Mouse (Mus musculus) hindbrain, embryonic 12.5 days (tissue): Measurements from ENCODE around the gene Slc38a9. TPM values are rescaled to one million over a fixed set of nuclear protein-coding genes. Genes with fewer than 3 reads are reported as not detected.
"Not testable (repeated sequence)": the region's sequence is repeated elsewhere in the genome, so short reads cannot be mapped to it uniquely, and the experiment has no call there.

ENCODE experiments used
- ATAC-seq: fragments of 200-750 bp; cut with Nextera tagmentation; 2 replicates; pipeline ENCODE4 v1.8.0; 2017; ENCODE audit warnings: moderate TSS enrichment; ENCODE audit not compliant: low FRiP score
- H3K27ac ChIP-seq: fragments of 300-500 bp; sonication (generic); 2 replicates; pipeline ENCODE4 v1.5.1; 2016; ENCODE audit warnings: mild to moderate bottlenecking
- H3K27me3 ChIP-seq: fragments of 300-500 bp; sonication (generic); 2 replicates; pipeline ENCODE4 v1.6.1; 2016; ENCODE audit warnings: mild to moderate bottlenecking
- H3K36me3 ChIP-seq: fragments of 300-500 bp; sonication (generic); 2 replicates; pipeline ENCODE4 v1.6.1; 2016; ENCODE audit warnings: mild to moderate bottlenecking
- H3K4me1 ChIP-seq: fragments of 300-500 bp; sonication (generic); 2 replicates; pipeline ENCODE4 v1.6.1; 2016
- H3K4me2 ChIP-seq: fragments of 300-500 bp; sonication (generic); replicated peaks from 2 replicates; pipeline ENCODE4 v1.6.1; 2016; ENCODE audit warnings: mild to moderate bottlenecking
- H3K4me3 ChIP-seq: fragments of 300-500 bp; sonication (generic); 2 replicates; pipeline ENCODE4 v1.5.1; 2016; ENCODE audit warnings: mild to moderate bottlenecking
- H3K9ac ChIP-seq: fragments of 300-500 bp; sonication (generic); 2 replicates; pipeline ENCODE4 v1.6.1; 2016; ENCODE audit warnings: mild to moderate bottlenecking, moderate library complexity
- H3K9me3 ChIP-seq: fragments of 300-500 bp; sonication (generic); replicated peaks from 2 replicates; pipeline ENCODE4 v1.6.1; 2016; ENCODE audit warnings: mild to moderate bottlenecking
- WGBS: fragments of 180-500 bp; shearing (Covaris S2); methylation state at CpG from one replicate; pipeline ENCODE4 v1.1.7; 2016; 5-methylcytosine and 5-hydroxymethylcytosine counted together
- polyA plus RNA-seq: library from polyadenylated mRNA; unstranded; fragments of >200 nt; fragmentation: Nextera tagmentation; extraction: Ambion mirVana; gene quantifications from 2 replicates; pipeline ENCODE4 v1.2.1, GENCODE M21; 2016

The Slc38a9 gene
- polyA plus RNA-seq, 1 experiment from 2014 or later, result 22.9 TPM

DNA sequence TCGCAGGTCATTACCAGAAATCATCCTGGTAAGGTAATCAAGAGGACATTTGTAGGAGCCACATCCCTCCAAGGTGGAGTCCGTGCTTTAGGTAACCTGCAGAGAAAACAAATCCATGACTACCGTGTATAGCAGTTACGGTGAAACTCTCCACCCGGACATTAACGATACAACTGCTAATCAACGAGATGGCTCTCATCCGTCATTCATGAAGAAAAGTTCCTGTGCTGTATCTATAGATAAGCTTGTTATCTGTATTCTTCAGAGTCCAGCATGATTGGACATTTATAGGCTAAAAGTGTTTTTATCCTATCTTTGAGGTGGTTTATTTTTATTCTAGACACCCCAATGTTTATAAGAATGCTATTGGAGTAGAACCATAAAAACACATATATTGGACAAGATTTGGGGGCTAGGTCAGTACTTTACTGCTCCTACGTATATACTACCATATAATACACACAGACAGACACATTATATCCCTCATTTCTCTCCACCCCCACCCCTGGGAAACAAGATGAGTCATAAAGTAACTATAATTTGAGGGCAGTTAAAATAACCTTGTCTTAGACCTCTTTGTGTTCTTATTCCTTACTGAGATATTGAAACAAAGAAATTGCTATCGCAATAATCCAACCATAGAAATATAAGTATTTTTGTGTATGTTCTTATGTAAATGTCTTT lies 32.5 kb downstream of the Slc38a9 start:
- Histone ChIP-seq H3K27me3 (no peaks in the 10 kb centered on the region), H3K4me2 (no peak overlapping the region), H3K36me3 (peaks cover 6% of the 10 kb centered on the region), H3K9ac (no peak overlapping the region), H3K4me1 (no peaks in the 10 kb centered on the region), H3K4me3 (no peak overlapping the region), H3K27ac (no peak overlapping the region), H3K9me3 (no peaks in the 10 kb centered on the region)
- ATAC-seq, result no peak
- 95% methylated on average over 10 of the region's 10 CpGs for WGBS

DNA sequence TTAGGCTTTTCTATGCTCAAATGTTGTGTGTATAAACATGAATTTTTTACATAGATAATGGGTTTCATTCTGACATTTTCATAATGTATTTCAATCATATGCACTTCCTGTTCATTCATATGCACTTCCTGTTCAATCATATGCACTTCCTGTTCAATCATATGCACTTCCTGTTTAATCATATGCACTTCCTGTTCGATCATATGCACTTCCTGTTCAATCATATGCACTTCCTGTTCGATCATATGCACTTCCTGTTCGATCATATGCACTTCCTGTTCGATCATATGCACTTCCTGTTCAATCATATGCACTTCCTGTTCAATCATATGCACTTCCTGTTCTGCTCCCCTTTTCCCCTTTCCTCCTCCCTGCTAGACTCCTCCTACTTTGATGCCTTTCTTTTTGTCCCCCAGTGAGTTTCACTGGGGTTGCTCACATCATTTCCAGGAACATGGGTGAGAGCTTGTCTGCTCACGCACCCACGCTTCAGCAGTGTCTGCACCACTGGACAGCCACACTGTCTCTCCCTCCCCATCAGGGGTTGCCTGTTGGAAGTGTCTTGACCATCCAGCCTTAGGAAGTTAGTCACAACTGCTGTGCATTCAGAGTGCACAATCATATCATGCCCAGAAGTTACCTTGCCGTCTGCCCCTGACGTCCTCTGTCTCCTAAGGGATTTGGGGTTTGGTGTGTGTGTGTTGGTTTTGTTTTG lies 35.1 kb downstream of the Slc38a9 start:
- no peak overlapping the region for H3K27ac ChIP-seq
- H3K27me3 ChIP-seq, result no peaks in the 10 kb centered on the region
- H3K4me3 ChIP-seq, result no peak overlapping the region
- WGBS, result 97% methylated on average over 8 of the region's 8 CpGs
- H3K9me3 ChIP-seq, result no peaks in the 10 kb centered on the region
- no peaks in the 10 kb centered on the region for H3K4me1 ChIP-seq
- no peak for ATAC-seq
- no peak overlapping the region for H3K9ac ChIP-seq
- peaks cover 21% of the 10 kb centered on the region for H3K36me3 ChIP-seq
- no peak overlapping the region for H3K4me2 ChIP-seq

DNA sequence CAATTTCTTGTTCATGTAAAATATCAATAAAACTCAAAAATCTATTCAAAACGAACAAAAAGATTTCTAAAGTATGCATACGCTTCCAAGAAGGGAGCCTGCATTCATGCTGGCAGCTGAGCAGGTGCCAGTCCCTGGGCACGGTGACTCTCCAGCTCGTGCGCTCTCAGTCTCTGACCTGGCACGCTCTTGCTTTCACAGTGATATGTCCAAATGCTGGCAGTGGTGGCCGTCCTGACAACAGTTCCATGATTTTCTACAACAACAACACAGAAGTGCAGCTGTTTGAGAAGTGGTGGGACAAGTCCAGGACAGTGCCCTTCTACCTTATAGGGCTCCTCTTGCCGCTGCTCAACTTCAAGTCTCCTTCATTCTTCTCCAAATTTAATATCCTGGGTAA lies 40.7 kb downstream of the Slc38a9 start:
- Histone ChIP-seq H3K4me1 (no peaks in the 10 kb centered on the region), H3K9me3 (no peaks in the 10 kb centered on the region), H3K27ac (no peak overlapping the region), H3K27me3 (no peaks in the 10 kb centered on the region), H3K36me3 (peaks cover 33% of the 10 kb centered on the region), H3K9ac (no peak overlapping the region), H3K4me2 (no peak overlapping the region), H3K4me3 (no peak overlapping the region)
- no peak for ATAC-seq
- 88% methylated on average over 8 of the region's 8 CpGs for WGBS

DNA sequence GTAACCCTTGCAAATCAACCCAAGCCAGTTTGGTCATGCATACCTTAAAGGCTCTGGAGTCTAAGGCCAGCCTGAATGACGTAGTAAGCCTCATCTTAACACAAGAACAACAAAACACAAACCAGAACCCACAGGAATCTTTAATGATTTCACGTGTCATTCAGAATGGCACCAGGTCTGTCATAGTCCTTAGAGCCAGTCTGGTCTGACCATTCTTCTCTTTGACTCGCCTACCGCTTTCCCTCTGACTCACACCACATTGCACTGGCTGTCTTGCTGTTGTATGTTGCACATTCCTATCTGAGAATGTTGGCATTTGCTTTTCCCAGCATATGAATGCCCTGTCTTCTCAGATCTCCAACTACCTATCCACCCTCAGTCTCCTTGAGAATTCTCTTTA lies 45.8 kb downstream of the Slc38a9 start:
- H3K4me2 ChIP-seq, result no peak overlapping the region
- no peaks in the 10 kb centered on the region for H3K4me1 ChIP-seq
- ATAC-seq, result no peak
- H3K36me3 ChIP-seq, result peaks cover 16% of the 10 kb centered on the region; the same call in 1 of the 2 replicates
- H3K9me3 ChIP-seq, result no peaks in the 10 kb centered on the region
- H3K4me3 ChIP-seq, result no peak overlapping the region
- WGBS, result 87% methylated on average over 4 of the region's 4 CpGs
- no peaks in the 10 kb centered on the region for H3K27me3 ChIP-seq
- no peak overlapping the region for H3K9ac ChIP-seq
- no peak overlapping the region for H3K27ac ChIP-seq

DNA sequence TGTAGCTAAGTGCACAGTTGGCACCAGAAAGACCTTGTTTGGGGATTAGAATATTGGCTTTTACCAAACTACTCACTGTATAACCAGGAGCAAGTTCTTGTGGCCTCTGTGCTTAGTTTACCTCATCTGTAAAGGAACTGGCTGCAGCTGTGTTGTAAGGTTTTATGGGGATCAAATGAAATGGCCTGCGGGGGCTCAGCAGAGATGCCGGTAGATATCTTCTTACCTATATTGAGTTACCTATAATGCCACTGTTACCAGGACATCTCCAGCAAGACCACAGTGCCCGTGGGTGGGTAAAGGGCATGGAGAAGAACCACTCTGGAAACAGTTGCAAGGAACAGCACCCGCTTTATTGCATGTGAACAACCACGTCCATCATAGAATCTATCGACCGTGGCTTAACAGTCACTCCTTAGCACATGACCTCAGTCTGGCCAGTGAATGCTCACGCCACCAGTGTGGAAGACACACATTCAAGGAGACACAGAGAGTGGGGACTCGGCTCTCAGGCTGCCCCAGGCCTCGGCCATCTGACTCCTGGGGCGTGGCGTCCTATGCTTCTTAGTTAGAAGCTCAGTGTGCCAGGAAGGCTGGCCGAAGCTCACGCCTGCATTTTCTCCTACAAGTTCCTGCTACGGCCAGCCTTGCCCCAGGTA lies 59.7 kb downstream of the Slc38a9 start:
- WGBS, result 92% methylated on average over 15 of the region's 15 CpGs
- H3K4me1 ChIP-seq, result peaks cover 7% of the 10 kb centered on the region; the same call in 1 of the 2 replicates
- H3K9me3 ChIP-seq, result no peaks in the 10 kb centered on the region
- ATAC-seq, result no peak
- no peak overlapping the region for H3K4me2 ChIP-seq
- no peak overlapping the region for H3K27ac ChIP-seq
- peaks cover 3% of the 10 kb centered on the region; the same call in 1 of the 2 replicates for H3K36me3 ChIP-seq
- no peak overlapping the region for H3K4me3 ChIP-seq
- no peak overlapping the region for H3K9ac ChIP-seq
- H3K27me3 ChIP-seq, result no peaks in the 10 kb centered on the region

DNA sequence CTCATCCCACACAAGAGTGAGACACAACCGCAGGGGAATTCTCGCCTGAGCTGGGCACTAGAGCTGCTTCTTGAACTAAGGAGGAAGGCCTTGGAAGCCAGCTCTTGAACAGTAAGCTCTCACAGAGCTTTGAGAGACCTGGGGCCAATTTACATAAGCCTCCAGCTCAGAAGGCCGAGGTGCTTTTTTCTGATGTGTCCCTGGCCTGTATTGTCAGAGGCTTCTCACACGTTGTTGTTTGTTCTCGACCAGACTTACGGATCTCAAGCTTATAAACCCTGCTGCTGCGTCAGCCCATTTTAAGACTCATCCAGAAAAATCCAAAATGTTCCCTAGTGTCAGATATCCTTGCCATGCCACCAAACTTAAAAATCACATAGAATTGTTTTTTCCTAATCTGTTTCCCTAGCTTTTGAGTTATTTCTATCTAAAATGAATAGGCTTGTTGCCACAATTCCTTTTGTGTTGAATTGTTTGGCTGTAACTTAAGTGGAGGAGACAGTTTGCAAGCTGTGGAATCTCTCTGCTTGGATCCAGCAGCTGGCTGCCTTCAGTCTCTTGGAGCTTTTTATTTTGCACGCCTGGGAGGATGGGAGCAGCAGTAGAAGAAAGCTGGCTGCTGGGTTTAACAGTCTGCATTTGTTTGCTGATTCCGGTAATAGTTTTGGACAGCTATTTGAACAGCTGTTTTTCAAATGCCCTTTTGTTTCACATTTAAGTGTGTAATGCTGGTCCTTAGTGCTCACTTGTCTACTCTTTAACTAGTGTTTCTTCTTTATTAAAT lies 61.6 kb downstream of the Slc38a9 start:
- no peak for ATAC-seq
- no peaks in the 10 kb centered on the region for H3K27me3 ChIP-seq
- no peaks in the 10 kb centered on the region for H3K9me3 ChIP-seq
- WGBS, result 43% methylated on average over 9 of the region's 9 CpGs
- H3K36me3 ChIP-seq, result peaks cover 3% of the 10 kb centered on the region; the same call in 1 of the 2 replicates
- no peak overlapping the region for H3K4me3 ChIP-seq
- H3K4me2 ChIP-seq, result no peak overlapping the region
- no peak overlapping the region; the same call in 1 of the 2 replicates for H3K27ac ChIP-seq
- H3K9ac ChIP-seq, result no peak overlapping the region
- peaks cover 7% of the 10 kb centered on the region; the same call in 1 of the 2 replicates for H3K4me1 ChIP-seq

DNA sequence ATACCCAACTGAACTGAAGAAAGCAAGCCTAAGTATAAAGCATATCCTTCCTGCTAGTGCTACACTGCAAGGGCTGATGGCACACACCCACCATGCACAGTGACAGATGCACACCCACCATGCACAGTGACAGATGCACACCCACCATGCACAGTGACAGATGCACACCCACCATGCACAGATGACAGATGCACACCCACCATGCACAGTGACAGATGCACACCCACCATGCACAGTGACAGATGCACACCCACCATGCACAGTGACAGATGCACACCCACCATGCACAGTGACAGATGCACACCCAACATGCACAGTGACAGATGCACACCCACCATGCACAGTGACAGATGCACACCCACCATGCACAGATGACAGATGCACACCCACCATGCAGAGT lies 63.7 kb downstream of the Slc38a9 start:
- not testable (repeated sequence) for H3K27me3 ChIP-seq, H3K9ac ChIP-seq, ATAC-seq, H3K27ac ChIP-seq, H3K4me3 ChIP-seq, H3K36me3 ChIP-seq, H3K4me1 ChIP-seq, H3K4me2 ChIP-seq, H3K9me3 ChIP-seq

DNA sequence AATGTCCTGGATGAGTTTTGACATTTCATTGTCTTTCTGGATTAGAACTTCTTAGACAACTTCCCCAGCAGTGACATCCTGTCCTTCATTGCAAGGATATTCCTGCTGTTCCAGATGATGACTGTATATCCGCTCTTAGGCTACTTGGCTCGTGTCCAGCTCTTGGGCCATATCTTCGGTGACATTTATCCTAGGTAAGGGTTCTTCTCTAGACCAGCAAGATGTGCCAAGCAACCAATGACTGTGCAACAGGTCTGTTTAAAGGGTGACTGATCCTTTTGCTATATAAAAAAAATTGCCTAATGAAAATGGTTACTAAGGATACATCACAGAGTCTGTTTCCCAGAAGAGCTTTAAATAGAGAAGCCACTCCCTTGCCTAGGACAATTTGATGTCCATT lies 65.5 kb downstream of the Slc38a9 start:
- WGBS, result 87% methylated on average over 3 of the region's 3 CpGs
- H3K27me3 ChIP-seq, result no peaks in the 10 kb centered on the region
- no peak overlapping the region for H3K4me3 ChIP-seq
- H3K4me2 ChIP-seq, result no peak overlapping the region
- peaks cover 5% of the 10 kb centered on the region for H3K36me3 ChIP-seq
- H3K4me1 ChIP-seq, result peaks cover 7% of the 10 kb centered on the region; the same call in 1 of the 2 replicates
- ATAC-seq, result no peak
- H3K9me3 ChIP-seq, result no peaks in the 10 kb centered on the region; the same call in 1 of the 2 replicates
- H3K9ac ChIP-seq, result no peak overlapping the region
- no peak overlapping the region for H3K27ac ChIP-seq

DNA sequence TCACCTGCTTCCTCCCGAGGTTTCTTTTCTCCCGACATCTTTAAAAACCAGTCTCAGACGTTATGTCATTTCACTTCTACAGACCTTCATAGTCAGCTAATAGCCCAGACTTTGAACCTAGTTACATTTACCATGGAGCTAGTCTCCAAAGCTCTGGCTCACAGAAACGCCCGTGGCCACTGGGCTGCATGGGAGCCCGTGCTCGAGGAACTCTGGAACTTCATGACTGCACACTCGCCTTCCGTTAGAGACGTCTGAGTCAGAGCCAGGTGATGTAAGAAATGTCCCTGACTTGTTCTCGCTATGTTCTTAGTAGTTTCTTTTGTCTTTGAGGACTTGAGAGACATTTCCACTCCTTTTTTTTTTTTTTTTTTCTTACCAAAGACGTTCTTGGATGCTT lies 72.8 kb downstream of the Slc38a9 start:
- no peaks in the 10 kb centered on the region for H3K27me3 ChIP-seq
- 90% methylated on average over 12 of the region's 12 CpGs for whole genome bisulfite sequencing
- no peak overlapping the region for H3K27ac ChIP-seq
- H3K4me3 ChIP-seq, result no peak overlapping the region
- H3K9ac ChIP-seq, result no peak overlapping the region
- no peak overlapping the region for H3K4me2 ChIP-seq
- ATAC-seq, result no peak
- H3K9me3 ChIP-seq, result no peaks in the 10 kb centered on the region; the same call in 1 of the 2 replicates
- peaks cover 9% of the 10 kb centered on the region for H3K36me3 ChIP-seq
- no peaks in the 10 kb centered on the region for H3K4me1 ChIP-seq

DNA sequence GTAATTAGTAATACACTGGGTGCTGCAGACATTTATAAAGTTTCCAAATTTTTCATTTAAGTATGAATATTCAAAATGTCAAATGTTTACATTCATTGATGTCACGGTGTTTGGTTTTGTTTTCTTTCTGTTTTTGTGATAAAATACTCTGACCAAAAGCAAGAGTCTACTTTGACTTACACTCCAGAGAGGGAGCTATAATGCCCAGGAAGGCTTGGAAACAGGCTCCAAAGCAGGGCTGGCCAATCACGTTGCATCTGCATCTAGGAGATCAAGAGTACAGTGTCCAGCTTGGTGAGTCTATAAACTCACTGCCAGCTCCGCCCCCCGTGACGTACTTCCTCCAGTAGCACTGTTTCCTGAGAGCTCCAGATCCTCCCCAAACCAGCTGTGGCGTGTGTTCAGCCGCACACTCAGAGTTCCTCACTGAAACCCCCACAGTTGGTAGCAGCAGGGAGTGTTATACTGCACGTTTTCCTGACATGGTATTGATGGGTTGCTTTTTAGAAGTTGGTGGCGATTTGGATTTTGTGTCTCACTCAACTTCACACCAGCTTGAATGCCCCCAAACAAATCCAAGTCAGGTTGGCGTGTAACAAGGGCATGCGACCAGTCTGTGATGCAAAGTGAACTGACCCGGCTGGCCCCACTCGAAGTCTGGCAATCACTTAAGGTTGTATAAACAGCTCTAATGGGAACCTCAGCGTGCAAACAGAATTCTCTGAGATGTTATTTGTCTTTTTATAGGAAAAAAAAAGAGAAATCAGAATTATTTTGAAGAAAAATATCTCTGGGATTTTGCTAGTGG lies 74.6 kb downstream of the Slc38a9 start:
- Histone ChIP-seq H3K36me3 (peaks cover 4% of the 10 kb centered on the region), H3K4me1 (no peaks in the 10 kb centered on the region), H3K9me3 (no peaks in the 10 kb centered on the region), H3K4me3 (no peak overlapping the region), H3K27ac (no peak overlapping the region), H3K27me3 (no peaks in the 10 kb centered on the region), H3K9ac (no peak overlapping the region), H3K4me2 (no peak overlapping the region)
- no peak for ATAC-seq
- 80% methylated on average over 14 of the region's 14 CpGs for WGBS

DNA sequence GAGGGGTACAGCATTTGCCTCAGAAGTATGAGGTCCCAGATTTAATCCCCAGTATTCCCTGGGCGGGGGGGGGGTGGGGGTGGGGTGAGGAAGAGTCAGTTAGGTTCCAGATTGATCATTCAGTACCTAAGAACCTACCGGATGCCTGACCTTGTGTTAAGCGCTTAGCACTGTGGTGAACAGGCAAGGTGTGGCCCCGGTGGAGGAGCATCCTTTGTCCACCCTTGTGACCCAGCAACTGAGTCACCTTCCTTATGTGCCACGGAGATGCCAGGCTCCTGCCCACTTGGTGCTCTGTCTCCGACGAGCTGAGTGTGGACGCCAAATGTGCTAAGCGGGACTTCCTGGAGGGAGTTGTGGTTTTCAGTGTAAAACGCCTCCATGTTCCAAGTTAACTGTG lies 75.9 kb downstream of the Slc38a9 start:
- H3K9ac ChIP-seq, result no peak overlapping the region
- ATAC-seq, result no peak
- no peaks in the 10 kb centered on the region for H3K4me1 ChIP-seq
- no peaks in the 10 kb centered on the region for H3K9me3 ChIP-seq
- H3K4me2 ChIP-seq, result no peak overlapping the region
- H3K36me3 ChIP-seq, result peaks cover 3% of the 10 kb centered on the region
- H3K4me3 ChIP-seq, result no peak overlapping the region
- H3K27ac ChIP-seq, result no peak overlapping the region
- WGBS, result 90% methylated on average over 10 of the region's 10 CpGs
- H3K27me3 ChIP-seq, result no peaks in the 10 kb centered on the region
